Mouse (Mus musculus) midbrain, embryonic 15.5 days (tissue): ENCODE measurements around the gene Tnfsf13b. TPM values are rescaled to one million over a fixed set of nuclear protein-coding genes. Genes with fewer than 3 reads are reported as not detected.
A peak's percentile ranks its signal among the peaks of the same experiment; 100 is the strongest.

ENCODE experiments used
- ATAC-seq: fragments of 200-750 bp; cut with Nextera tagmentation; replicated peaks from 2 replicates; pipeline ENCODE4 v1.8.0; 2017; ENCODE audit warnings: moderate TSS enrichment
- H3K27ac ChIP-seq: fragments of 300-500 bp; sonication (generic); 2 replicates; pipeline ENCODE4 v1.5.1; 2015; ENCODE audit warnings: mild to moderate bottlenecking, inconsistent platforms
- H3K27me3 ChIP-seq: fragments of 300-500 bp; sonication (generic); replicated peaks from 2 replicates; pipeline ENCODE4 v1.6.1; 2015; ENCODE audit warnings: inconsistent platforms
- H3K36me3 ChIP-seq: fragments of 300-500 bp; sonication (generic); replicated peaks from 2 replicates; pipeline ENCODE4 v1.6.1; 2015; ENCODE audit warnings: inconsistent platforms
- H3K4me1 ChIP-seq: fragments of 300-500 bp; sonication (generic); 2 replicates; pipeline ENCODE4 v1.6.1; 2015; ENCODE audit warnings: inconsistent platforms
- H3K4me2 ChIP-seq: fragments of 300-500 bp; sonication (generic); 2 replicates; pipeline ENCODE4 v1.6.1; 2015; ENCODE audit warnings: inconsistent platforms, mild to moderate bottlenecking, moderate library complexity
- H3K4me3 ChIP-seq: fragments of 300-500 bp; sonication (generic); 2 replicates; pipeline ENCODE4 v1.5.1; 2015; ENCODE audit warnings: mild to moderate bottlenecking, inconsistent platforms
- H3K9ac ChIP-seq: fragments of 300-500 bp; sonication (generic); 2 replicates; pipeline ENCODE4 v1.6.1; 2015; ENCODE audit warnings: mild to moderate bottlenecking, inconsistent platforms
- H3K9me3 ChIP-seq: fragments of 300-500 bp; sonication (generic); 2 replicates; pipeline ENCODE4 v1.6.1; 2016; ENCODE audit warnings: inconsistent platforms
- WGBS: fragments of 180-500 bp; shearing (Covaris S2); methylation state at CpG from one replicate; pipeline ENCODE4 v1.1.7; 2015; ENCODE audit warnings: mixed read lengths; 5-methylcytosine and 5-hydroxymethylcytosine counted together
- polyA plus RNA-seq: library from polyadenylated mRNA; unstranded; fragments of >200 nt; fragmentation: Nextera tagmentation; extraction: Ambion mirVana; gene quantifications from 2 replicates; pipeline ENCODE4 v1.2.1, GENCODE M21; 2015

The Tnfsf13b gene
- 0.18 and 0.58 TPM in 2 replicates for polyA plus RNA-seq

GRCm38 (mm10) chr8:10006156-10006985 is at the start of gene Tnfsf13b:
Gene Tnfsf13b, plus strand, starts transcription at chr8:10006467.
- ATAC-seq, result no peak
- Histone ChIP-seq H3K4me2 (peak within 1 kb of the TSS; percentile 66), H3K9ac (peak within 1 kb of the TSS; percentile 15; the same call in 1 of the 2 replicates), H3K27ac (no peak within 1 kb of the TSS), H3K9me3 (no peaks in the 10 kb centered on the region), H3K36me3 (no peaks in the 10 kb centered on the region), H3K4me1 (peaks cover 9% of the 10 kb centered on the region; the same call in 1 of the 2 replicates), H3K27me3 (no peaks in the 10 kb centered on the region), H3K4me3 (peak within 1 kb of the TSS; percentile 43)
- WGBS, result 81% methylated on average over 16 of the region's 16 CpGs

DNA sequence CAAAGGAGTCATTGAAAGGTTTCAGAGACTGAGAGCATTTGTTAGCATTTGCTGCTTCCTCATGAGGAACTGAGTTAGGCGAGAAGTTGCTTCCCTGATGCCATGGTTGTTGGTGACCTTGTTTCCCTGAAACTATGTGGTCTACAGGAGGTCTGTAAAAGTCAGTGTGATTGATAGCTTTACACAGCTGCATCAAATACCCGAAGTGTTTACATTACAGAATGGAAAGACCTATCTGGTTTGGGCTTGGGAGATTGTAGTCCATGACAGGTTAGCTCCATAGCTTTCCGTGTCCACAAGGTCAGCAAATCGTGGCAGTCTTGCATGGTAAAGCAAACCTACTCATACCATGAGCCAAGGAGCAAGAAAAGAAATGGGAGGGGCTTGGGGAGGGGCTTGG is 47.9 kb upstream of the Tnfsf13b start:
- H3K4me3 ChIP-seq, result no peak overlapping the region
- no peaks in the 10 kb centered on the region for H3K9me3 ChIP-seq
- H3K36me3 ChIP-seq, result no peaks in the 10 kb centered on the region
- no peak overlapping the region for H3K9ac ChIP-seq
- WGBS, result 74% methylated on average over 4 of the region's 4 CpGs
- no peaks in the 10 kb centered on the region for H3K4me1 ChIP-seq
- no peak overlapping the region for H3K27ac ChIP-seq
- no peaks in the 10 kb centered on the region for H3K27me3 ChIP-seq
- ATAC-seq, result no peak
- no peak overlapping the region for H3K4me2 ChIP-seq

DNA sequence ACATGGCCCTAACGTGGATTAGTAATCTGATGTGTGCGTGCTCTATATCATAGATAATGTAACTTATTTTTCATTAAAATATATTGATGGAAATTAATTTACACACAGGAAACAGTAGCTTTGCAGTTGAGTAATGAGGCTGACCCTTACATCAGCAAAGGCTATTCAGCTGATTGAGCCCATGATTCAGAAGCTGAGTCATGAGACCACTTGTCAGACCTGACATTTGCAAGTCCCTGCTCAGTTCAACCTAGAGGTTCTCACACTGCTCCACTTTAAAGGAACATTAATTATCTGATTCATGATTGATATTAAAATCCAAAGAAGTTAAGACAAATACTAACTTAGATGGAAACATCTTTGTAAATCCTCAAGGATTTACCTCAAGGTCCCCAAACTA is 46.3 kb upstream of the Tnfsf13b start:
- no peak overlapping the region for H3K4me2 ChIP-seq
- H3K36me3 ChIP-seq, result no peaks in the 10 kb centered on the region
- ATAC-seq, result no peak
- no peak overlapping the region for H3K4me3 ChIP-seq
- no peak overlapping the region for H3K9ac ChIP-seq
- H3K27me3 ChIP-seq, result no peaks in the 10 kb centered on the region
- H3K9me3 ChIP-seq, result no peaks in the 10 kb centered on the region
- no peak overlapping the region for H3K27ac ChIP-seq
- no peaks in the 10 kb centered on the region for H3K4me1 ChIP-seq
- 94% methylated on average over 2 of the region's 2 CpGs for WGBS

- no peak overlapping the region for H3K27ac ChIP-seq
- no peaks in the 10 kb centered on the region for H3K9me3 ChIP-seq
- 97% methylated on average over 9 of the region's 9 CpGs for WGBS
- no peak overlapping the region for H3K9ac ChIP-seq
- H3K27me3 ChIP-seq, result no peaks in the 10 kb centered on the region
- H3K4me2 ChIP-seq, result no peak overlapping the region
- peaks cover 27% of the 10 kb centered on the region for H3K36me3 ChIP-seq
- no peak for ATAC-seq
- no peak overlapping the region for H3K4me3 ChIP-seq
- peaks cover 21% of the 10 kb centered on the region for H3K4me1 ChIP-seq
These were observed 34.4 kb upstream of the Tnfsf13b start for GRCm38 (mm10) chr8:9971866-9972265.

GRCm38 (mm10) chr8:9975276-9975675 is 31.0 kb upstream of the Tnfsf13b start:
- ATAC-seq, result no peak
- Histone ChIP-seq H3K36me3 (peaks cover 23% of the 10 kb centered on the region), H3K4me1 (peaks cover 45% of the 10 kb centered on the region), H3K4me2 (peak overlapping the region; percentile 75), H3K4me3 (peak overlapping the region; percentile 84), H3K9me3 (no peaks in the 10 kb centered on the region), H3K27me3 (no peaks in the 10 kb centered on the region), H3K9ac (peak overlapping the region; percentile 75), H3K27ac (no peak overlapping the region)
- 51% methylated on average over 5 of the region's 5 CpGs for WGBS

GRCm38 (mm10) chr8:9975898-9976611 is 30.2 kb upstream of the Tnfsf13b start:
- Histone ChIP-seq H3K27me3 (no peaks in the 10 kb centered on the region), H3K9me3 (no peaks in the 10 kb centered on the region), H3K4me1 (peaks cover 52% of the 10 kb centered on the region), H3K36me3 (peaks cover 21% of the 10 kb centered on the region), H3K4me3 (peak overlapping the region; percentile 84), H3K4me2 (peak overlapping the region; percentile 75), H3K9ac (peak overlapping the region; percentile 75), H3K27ac (peak overlapping the region; percentile 79)
- ATAC-seq, result peak; percentile 95
- under 1% methylated on average over 47 of the region's 47 CpGs for WGBS

DNA sequence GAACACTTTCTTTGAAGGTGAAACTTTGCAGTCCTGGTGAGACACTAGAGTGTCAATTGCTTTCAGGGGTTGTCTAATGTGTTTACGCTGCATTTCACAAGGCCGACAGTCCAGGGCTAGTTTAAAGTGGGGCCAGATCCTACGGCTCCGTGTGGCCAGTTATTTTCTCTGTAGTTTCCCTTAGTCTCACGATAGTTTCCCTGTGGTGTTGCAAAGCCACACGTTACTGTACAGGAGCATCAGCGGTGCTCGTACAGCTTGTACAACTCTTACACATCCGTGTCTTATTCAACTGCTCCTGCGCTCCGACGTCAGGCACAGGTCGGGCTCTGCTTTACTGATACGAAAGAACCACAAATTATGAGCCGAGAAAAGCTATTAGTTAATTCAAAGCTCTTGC is 29.3 kb upstream of the Tnfsf13b start:
- no peaks in the 10 kb centered on the region for H3K27me3 ChIP-seq
- ATAC-seq, result peak; percentile 13
- peak overlapping the region; percentile 65 for H3K4me2 ChIP-seq
- WGBS, result 42% methylated on average over 15 of the region's 15 CpGs
- peaks cover 54% of the 10 kb centered on the region for H3K4me1 ChIP-seq
- no peak overlapping the region; the same call in 1 of the 2 replicates for H3K27ac ChIP-seq
- peak overlapping the region; percentile 83 for H3K4me3 ChIP-seq
- peaks cover 11% of the 10 kb centered on the region for H3K36me3 ChIP-seq
- H3K9me3 ChIP-seq, result no peaks in the 10 kb centered on the region
- no peak overlapping the region; the same call in 1 of the 2 replicates for H3K9ac ChIP-seq

GRCm38 (mm10) chr8:9977573-9978314 is 28.5 kb upstream of the Tnfsf13b start, which contains the start of the genes Lig4 and Abhd13:
Gene Lig4, minus strand, starts transcription at chr8:9977686.
Gene Abhd13, plus strand, starts transcription at chr8:9977707.
- Histone ChIP-seq H3K9me3 (no peaks in the 10 kb centered on the region), H3K27ac (peak within 1 kb of the TSS; percentile 83), H3K27me3 (no peaks in the 10 kb centered on the region), H3K4me2 (peak within 1 kb of the TSS; percentile 65), H3K4me3 (peak within 1 kb of the TSS; percentile 83), H3K9ac (peak within 1 kb of the TSS; percentile 86), H3K4me1 (peaks cover 54% of the 10 kb centered on the region), H3K36me3 (peaks cover 4% of the 10 kb centered on the region)
- ATAC-seq, result peak; percentile 70
- WGBS, result under 1% methylated on average over 65 of the region's 68 CpGs

- 64% methylated on average over 18 of the region's 18 CpGs for WGBS
- Histone ChIP-seq H3K9ac (peak overlapping the region; percentile 86), H3K4me2 (peak overlapping the region; percentile 65), H3K4me1 (peaks cover 54% of the 10 kb centered on the region), H3K27ac (no peak overlapping the region), H3K9me3 (no peaks in the 10 kb centered on the region), H3K4me3 (peak overlapping the region; percentile 83), H3K27me3 (no peaks in the 10 kb centered on the region), H3K36me3 (no peaks in the 10 kb centered on the region)
- no peak for ATAC-seq
These were observed 27.6 kb upstream of the Tnfsf13b start for GRCm38 (mm10) chr8:9978475-9979230.

DNA sequence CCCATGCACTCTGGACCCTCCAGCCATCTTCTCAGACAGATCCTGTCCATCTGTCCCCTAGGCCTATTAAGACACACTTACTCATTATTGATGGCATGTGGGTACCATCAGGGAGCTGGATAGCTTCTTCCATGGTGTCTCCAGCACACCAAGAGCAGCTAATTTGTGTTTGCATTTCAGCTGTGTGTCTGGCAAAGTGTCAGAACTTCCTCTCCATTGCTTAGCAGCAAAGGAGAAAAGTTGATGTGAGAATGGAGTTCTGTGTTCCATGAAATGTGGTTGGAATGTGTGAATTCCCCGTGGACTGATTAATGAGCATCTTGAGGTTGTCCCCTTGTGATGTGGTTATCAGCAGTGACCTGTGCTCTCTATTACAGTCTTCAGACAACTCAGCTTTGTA is 26.5 kb upstream of the Tnfsf13b start:
- no peak for ATAC-seq
- no peak overlapping the region for H3K4me2 ChIP-seq
- H3K27me3 ChIP-seq, result no peaks in the 10 kb centered on the region
- no peaks in the 10 kb centered on the region for H3K36me3 ChIP-seq
- H3K9me3 ChIP-seq, result no peaks in the 10 kb centered on the region
- H3K4me1 ChIP-seq, result peaks cover 48% of the 10 kb centered on the region
- no peak overlapping the region for H3K4me3 ChIP-seq
- H3K9ac ChIP-seq, result no peak overlapping the region
- 88% methylated on average over 1 of the region's 1 CpGs for WGBS
- no peak overlapping the region for H3K27ac ChIP-seq

- H3K4me2 ChIP-seq, result no peak overlapping the region
- H3K4me3 ChIP-seq, result no peak overlapping the region
These were observed 26.1 kb upstream of the Tnfsf13b start for GRCm38 (mm10) chr8:9980188-9980587.

More at GRCm38 (mm10) chr8:9980188-9980587, 26.1 kb upstream of the Tnfsf13b start:
- Histone ChIP-seq H3K9ac (no peak overlapping the region), H3K36me3 (no peaks in the 10 kb centered on the region), H3K4me1 (peaks cover 44% of the 10 kb centered on the region), H3K9me3 (no peaks in the 10 kb centered on the region), H3K27ac (no peak overlapping the region), H3K27me3 (no peaks in the 10 kb centered on the region)
- ATAC-seq, result no peak
